Comparison of ENCODE assay signal across 15 mouse cellular contexts in the genomic region with DNA sequence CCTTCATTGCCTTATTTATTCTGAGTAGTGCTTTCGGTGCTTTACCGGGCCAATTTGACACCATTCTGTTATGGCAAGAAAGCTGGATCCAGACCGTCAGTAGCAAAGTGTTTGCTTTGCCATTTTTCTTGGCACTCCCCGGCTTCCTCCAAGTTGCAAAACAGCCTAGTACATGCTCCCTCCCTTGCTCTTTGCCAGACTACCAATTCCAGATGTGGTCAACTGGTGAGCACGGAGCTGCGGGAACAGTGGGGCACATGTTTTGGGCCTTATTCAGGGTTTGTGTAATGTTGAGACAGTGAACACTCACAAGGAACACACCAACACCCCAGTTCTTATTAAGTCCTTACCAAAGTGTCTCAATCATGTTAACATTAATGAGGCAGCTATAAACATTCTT.
DNase-seq lines count a peak whose midpoint lies in the region.
"Had no signal": no experiment of that assay in that cellular context is flagged by ENCODE, and none has a peak within 500 bp of the region (broad histone marks: within the 10 kb centered on the region; RNA-seq: fewer than 3 reads in every experiment).

No protein-coding gene starts in this region.

- peak; percentile 12 for DNase-seq in gastrocnemius, adult 18-20 months (ENCODE audit: low spot score)
- DNase-seq in gastrocnemius, postnatal 25 days, result no peak
- peak; percentile 13 to 18 for DNase-seq in heart, postnatal 36 days
- no peak for DNase-seq in heart, postnatal 4 days
- DNase-seq in NIH3T3 (ENCODE audit: low read depth), result peak; percentile 48
- DNase-seq in lung, postnatal 25 days (ENCODE audit: low spot score), result peak; percentile 16
- no peak for DNase-seq in retina, embryonic 14.5 days (ENCODE audit: low spot score)
- no peak for DNase-seq in layer of hippocampus, postnatal 14 days (ENCODE audit: low spot score in 2 of 2)
- DNase-seq: B cell, adult 2 months; cerebellum, adult 8-10 months; kidney, adult 9 months; kidney, postnatal 36 days; liver, embryonic 13.5 days; retina, postnatal 1 day; thymus, adult 2 months had no signal

- intact Hi-C loops in heart, postnatal 36 days (cut with DNase I), result loop anchor here (5.0 kb wide), 1 partner anchor 348 kb away; a partner anchor contains a TSS

Comparison
In these comparisons a context has a peak if more than half of its experiments do, and no peak if none do; other contexts are left out.
1. DNase-seq: peak in gastrocnemius, adult 18-20 months (single experiment), heart, postnatal 36 days (2 of 2), NIH3T3 (single experiment) and lung, postnatal 25 days (single experiment); none in gastrocnemius, postnatal 25 days (single experiment), heart, postnatal 4 days (single experiment), retina, embryonic 14.5 days (single experiment) and layer of hippocampus, postnatal 14 days (0 of 2).